Mouse (Mus musculus) intestine, postnatal 0 days (tissue): ENCODE measurements around the gene Dis3l. TPM values are rescaled to one million over a fixed set of nuclear protein-coding genes. Genes with fewer than 3 reads are reported as not detected.

Experiments used
- ATAC-seq: fragments of 200-750 bp; cut with Nextera tagmentation; 2 replicates; pipeline ENCODE4 v1.8.0; 2017; ENCODE audit warnings: mild to moderate bottlenecking, moderate TSS enrichment, moderate library complexity
- H3K27ac ChIP-seq: fragments of 300-500 bp; sonication (generic); 2 replicates; pipeline ENCODE4 v1.5.1; 2014; ENCODE audit warnings: mild to moderate bottlenecking, low read depth, low read length, moderate library complexity
- H3K27me3 ChIP-seq: fragments of 300-500 bp; sonication (generic); replicated peaks from 2 replicates; pipeline ENCODE4 v1.6.1; 2014; ENCODE audit warnings: low read length, mixed read lengths; ENCODE audit not compliant: control insufficient read depth, insufficient read depth
- H3K36me3 ChIP-seq: fragments of 300-500 bp; sonication (generic); 2 replicates; pipeline ENCODE4 v1.6.1; 2014; ENCODE audit warnings: mild to moderate bottlenecking, moderate library complexity; ENCODE audit not compliant: control insufficient read depth, insufficient read depth
- H3K4me1 ChIP-seq: fragments of 300-500 bp; sonication (generic); replicated peaks from 2 replicates; pipeline ENCODE4 v1.6.1; 2014; ENCODE audit warnings: antibody characterized with exemption, low read length, mixed read lengths; ENCODE audit not compliant: control insufficient read depth, insufficient read depth
- H3K4me2 ChIP-seq: fragments of 300-500 bp; sonication (generic); replicated peaks from 2 replicates; pipeline ENCODE4 v1.6.1; 2014; ENCODE audit warnings: low read depth, mild to moderate bottlenecking, moderate library complexity
- H3K4me3 ChIP-seq: fragments of 300-500 bp; sonication (generic); 2 replicates; pipeline ENCODE4 v1.5.1; 2014; ENCODE audit warnings: low read depth, low read length
- H3K9ac ChIP-seq: fragments of 300-500 bp; sonication (generic); 2 replicates; pipeline ENCODE4 v1.6.1; 2014; ENCODE audit warnings: mild to moderate bottlenecking, low read depth, low read length
- H3K9me3 ChIP-seq: fragments of 300-500 bp; sonication (generic); 2 replicates; pipeline ENCODE4 v1.6.1; 2016; ENCODE audit warnings: mixed run types; ENCODE audit not compliant: control insufficient read depth
- CTCF ChIP-seq: sonication (generic); IDR thresholded peaks from 2 replicates; pipeline ENCODE4 v1.5.1; 2016; ENCODE audit warnings: low read depth, mild to moderate bottlenecking, control low read depth, antibody characterized with exemption, moderate library complexity
- WGBS: fragments of 180-500 bp; shearing (Covaris S2); extraction: QIAGEN DNeasy Blood & Tissue Kit; methylation state at CpG from one replicate; pipeline ENCODE4 v1.1.7; 2014; 5-methylcytosine and 5-hydroxymethylcytosine counted together
- polyA plus RNA-seq: library from polyadenylated mRNA; unstranded; fragments of >200 nt; fragmentation: Nextera tagmentation; extraction: Ambion mirVana; gene quantifications from 2 replicates; pipeline ENCODE4 v1.2.1, GENCODE M21; 2015

The Dis3l gene
- polyA plus RNA-seq, 1 experiment from 2014 or later: 8.1 TPM

GRCm38 (mm10) chr9:64268196-64268595 is 72.9 kb downstream of the Dis3l start:
- no peak overlapping the region for H3K4me2 ChIP-seq
- no peak overlapping the region for H3K9ac ChIP-seq
- TF ChIP-seq CTCF: no peak
- ATAC-seq: no peak
- H3K9me3 ChIP-seq: no peaks in the 10 kb centered on the region
- H3K27me3 ChIP-seq: no peaks in the 10 kb centered on the region
- WGBS: 78% methylated on average over 10 of the region's 10 CpGs
- no peak overlapping the region for H3K4me3 ChIP-seq
- H3K4me1 ChIP-seq: no peaks in the 10 kb centered on the region
- H3K36me3 ChIP-seq: no peaks in the 10 kb centered on the region
- no peak overlapping the region for H3K27ac ChIP-seq

GRCm38 (mm10) chr9:64267231-64267630 is 73.9 kb downstream of the Dis3l start:
- no peak for TF ChIP-seq CTCF
- Histone ChIP-seq H3K9me3 (no peaks in the 10 kb centered on the region), H3K4me3 (no peak overlapping the region), H3K4me1 (no peaks in the 10 kb centered on the region), H3K36me3 (no peaks in the 10 kb centered on the region), H3K9ac (no peak overlapping the region), H3K27ac (no peak overlapping the region), H3K27me3 (no peaks in the 10 kb centered on the region), H3K4me2 (no peak overlapping the region)
- 56% methylated on average over 1 of the region's 1 CpGs for WGBS
- no peak for ATAC-seq

GRCm38 (mm10) chr9:64264813-64265212 is 76.3 kb downstream of the Dis3l start:
- no peak for ATAC-seq
- H3K9me3 ChIP-seq: no peaks in the 10 kb centered on the region
- no peak overlapping the region for H3K9ac ChIP-seq
- no peaks in the 10 kb centered on the region for H3K4me1 ChIP-seq
- no peaks in the 10 kb centered on the region for H3K27me3 ChIP-seq
- no peak overlapping the region for H3K4me2 ChIP-seq
- 44% methylated on average over 1 of the region's 1 CpGs for WGBS
- H3K36me3 ChIP-seq: no peaks in the 10 kb centered on the region
- H3K27ac ChIP-seq: no peak overlapping the region
- no peak for TF ChIP-seq CTCF
- H3K4me3 ChIP-seq: no peak overlapping the region

GRCm38 (mm10) chr9:64261023-64261422 is 80.1 kb downstream of the Dis3l start:
- no peak for ATAC-seq
- no peak for TF ChIP-seq CTCF
- H3K27ac ChIP-seq: no peak overlapping the region
- no peak overlapping the region for H3K9ac ChIP-seq
- 84% methylated on average over 4 of the region's 4 CpGs for WGBS
- no peaks in the 10 kb centered on the region for H3K9me3 ChIP-seq
- no peak overlapping the region for H3K4me3 ChIP-seq
- H3K4me1 ChIP-seq: no peaks in the 10 kb centered on the region
- H3K27me3 ChIP-seq: no peaks in the 10 kb centered on the region
- no peaks in the 10 kb centered on the region for H3K36me3 ChIP-seq
- no peak overlapping the region for H3K4me2 ChIP-seq

GRCm38 (mm10) chr9:64259906-64260305 is 81.2 kb downstream of the Dis3l start:
- Histone ChIP-seq H3K9me3 (no peaks in the 10 kb centered on the region), H3K27me3 (no peaks in the 10 kb centered on the region), H3K4me3 (no peak overlapping the region), H3K27ac (no peak overlapping the region), H3K9ac (no peak overlapping the region), H3K4me2 (no peak overlapping the region), H3K36me3 (no peaks in the 10 kb centered on the region), H3K4me1 (no peaks in the 10 kb centered on the region)
- ATAC-seq: no peak
- whole genome bisulfite sequencing: 82% methylated on average over 5 of the region's 5 CpGs
- TF ChIP-seq CTCF: no peak

Other genes starting within 250 kb of the Dis3l start
- gene Lctl, start 224.1 kb downstream of the Dis3l start, polyA plus RNA-seq: 0.09 and 0.22 TPM in 2 replicates
- gene Zwilch, start 168.2 kb downstream of the Dis3l start, polyA plus RNA-seq: 3.0 and 4.1 TPM in 2 replicates
- gene Rpl4, start 167.9 kb downstream of the Dis3l start, polyA plus RNA-seq: 575 and 580 TPM in 2 replicates
- 32.9 and 36.7 TPM in 2 replicates for gene Snapc5, start 162.0 kb downstream of the Dis3l start, polyA plus RNA-seq
- 1.8 and 2.0 TPM in 2 replicates for gene Uchl4, start 106.1 kb downstream of the Dis3l start, polyA plus RNA-seq
- gene Map2k1, start 87.7 kb downstream of the Dis3l start, polyA plus RNA-seq: 82.1 and 84.0 TPM in 2 replicates
- 65.7 and 69.8 TPM in 2 replicates for gene Tipin, start 59.7 kb downstream of the Dis3l start, polyA plus RNA-seq
- 0.69 and 0.92 TPM in 2 replicates for gene Megf11, start 44.3 kb upstream of the Dis3l start, polyA plus RNA-seq